Mouse (Mus musculus) right cerebral cortex, postnatal 14 days (tissue): ENCODE results near the gene Trpm3.

ENCODE experiments used
- DNase-seq: peaks from one replicate; pipeline ENCODE4 v3.0.0; 2022

Gene Trpm3

DNA sequence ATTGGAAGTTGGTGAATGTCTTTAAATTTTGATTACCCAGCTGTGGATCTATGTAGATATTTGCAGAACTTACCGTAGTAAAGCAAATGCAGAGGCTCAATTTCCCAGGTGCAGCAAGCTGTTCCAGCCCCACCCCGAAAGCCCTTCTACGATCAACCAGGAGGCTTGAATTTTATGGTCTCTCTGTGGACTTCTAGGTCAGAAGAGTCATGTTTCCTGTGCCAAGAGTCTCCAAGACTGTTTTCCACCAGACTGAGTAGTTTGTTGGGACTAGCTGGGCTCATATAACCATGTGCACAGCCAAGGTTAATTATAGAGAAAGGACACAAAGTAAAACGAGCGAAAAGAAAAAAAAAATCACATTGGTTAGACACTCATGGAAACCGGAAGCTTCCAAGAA, 364.6 kb downstream of the Trpm3 start:
- DNase-seq = no peak

DNA sequence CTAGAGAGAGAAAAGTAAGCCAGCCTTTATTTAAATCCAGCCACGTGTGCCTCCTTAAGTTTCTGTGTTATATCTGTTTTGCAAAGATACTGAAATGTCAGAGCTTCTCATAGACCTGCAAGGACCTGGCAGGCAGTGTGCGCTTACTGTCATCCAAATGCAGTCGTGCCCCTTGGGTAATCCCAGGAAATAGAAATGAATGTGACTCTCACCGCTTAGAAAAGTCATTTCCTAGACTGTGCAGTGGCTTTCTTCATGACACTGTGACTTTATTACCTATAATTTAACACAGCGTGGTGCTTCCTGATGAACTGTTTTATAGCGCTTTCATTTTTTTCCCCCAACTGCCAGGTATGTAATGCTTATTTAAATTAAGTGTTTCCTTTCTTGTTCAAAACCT, 379.7 kb downstream of the Trpm3 start:
- no peak for DNase-seq

DNA sequence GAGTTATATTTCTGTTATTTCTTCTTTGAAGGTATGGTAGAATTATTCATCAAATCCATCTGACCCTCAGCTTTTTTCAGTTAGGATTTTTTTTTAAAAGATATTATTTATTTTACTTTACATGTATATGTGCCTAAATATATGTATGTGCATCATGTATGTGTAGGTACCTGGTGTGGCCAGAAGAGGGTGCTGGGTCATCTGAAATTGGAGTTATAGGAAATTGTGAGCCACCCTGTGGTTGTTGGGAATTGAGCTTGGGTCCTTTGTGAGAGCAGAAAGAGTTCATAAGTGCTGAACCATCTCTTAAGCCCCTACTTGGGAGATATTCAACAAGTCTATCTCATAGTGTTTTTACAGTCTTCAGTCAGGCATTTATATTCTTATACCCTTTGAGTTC, 389.1 kb downstream of the Trpm3 start:
- DNase-seq = no peak

DNA sequence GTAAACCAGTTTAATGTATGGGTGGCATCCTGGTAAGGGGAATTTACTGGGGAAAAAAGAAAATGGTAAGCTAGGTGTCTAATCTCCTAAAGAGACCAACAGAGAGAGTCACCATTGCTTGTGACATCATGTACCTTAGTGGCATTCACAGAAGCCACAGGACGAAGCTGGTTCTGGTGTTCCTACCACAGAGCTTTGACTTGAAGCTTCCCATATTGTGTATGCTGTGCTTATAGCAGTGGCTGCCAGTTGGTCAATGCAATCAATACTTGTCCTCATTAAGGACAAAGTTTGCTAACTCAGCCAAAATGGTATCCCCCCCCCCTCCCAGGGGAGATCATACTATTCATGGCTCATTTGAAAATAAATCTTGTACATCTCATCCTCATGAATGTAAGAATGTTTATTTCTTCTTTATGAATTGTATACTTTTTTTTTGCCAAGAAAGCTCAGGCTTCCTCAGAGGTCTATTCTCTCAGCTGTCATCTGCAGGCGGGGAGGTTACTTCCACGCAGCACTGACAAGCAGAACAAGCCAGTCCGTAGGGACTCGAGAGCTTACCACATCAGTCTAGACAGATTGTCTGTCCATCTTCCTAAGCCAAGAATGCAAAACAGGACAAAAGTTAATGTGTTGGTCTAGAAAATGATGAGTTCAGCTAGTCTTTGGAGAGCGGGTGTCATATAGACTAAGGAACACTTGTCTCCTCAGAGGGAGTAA, 404.3 kb downstream of the Trpm3 start:
- no peak for DNase-seq

DNA sequence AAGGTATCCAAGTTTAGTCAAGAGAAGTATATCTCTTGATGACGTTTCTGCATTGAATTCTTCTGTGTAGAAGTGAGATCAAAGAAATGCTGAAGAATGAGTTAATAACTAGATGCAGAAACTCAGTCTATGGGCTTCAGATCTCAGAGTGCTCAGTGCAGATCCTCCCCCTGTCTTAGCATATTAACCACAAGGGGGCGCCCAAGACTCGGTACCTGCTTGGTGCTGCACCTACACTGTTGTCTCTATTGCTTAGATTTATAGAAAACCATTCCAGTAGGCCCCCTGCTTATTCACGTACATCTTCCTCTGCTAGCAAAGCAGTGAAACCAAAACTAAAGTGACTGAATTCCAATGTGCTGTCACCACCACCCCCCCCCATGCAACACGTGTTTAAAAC, 413.3 kb downstream of the Trpm3 start:
- peak; percentile 74 for DNase-seq

DNA sequence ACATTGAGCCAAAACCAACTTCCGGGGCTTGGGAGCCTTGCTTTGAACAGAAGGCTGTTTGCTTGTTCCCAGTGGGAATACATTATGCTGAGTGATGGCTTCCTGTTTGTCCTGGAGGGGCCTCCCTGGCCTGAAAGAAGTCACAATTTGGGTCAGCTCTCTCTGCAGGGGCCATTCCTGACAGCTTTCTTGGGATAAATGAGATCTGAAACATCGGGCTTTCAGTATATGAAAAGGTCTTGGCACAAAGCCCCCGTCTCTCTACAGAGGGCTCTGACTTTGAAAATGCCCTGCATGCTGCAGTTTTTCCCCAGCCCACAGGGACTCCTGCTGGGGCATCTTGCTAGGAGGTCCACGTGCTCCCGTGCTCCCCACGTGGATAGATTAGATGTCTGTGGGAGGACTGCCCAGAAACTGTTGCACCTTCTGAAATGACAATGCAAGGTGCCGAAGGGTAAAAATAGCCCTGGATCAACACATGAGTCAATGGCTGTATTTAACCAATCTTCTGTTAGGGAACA, 415.6 kb downstream of the Trpm3 start:
- DNase-seq = peak; percentile 26

DNA sequence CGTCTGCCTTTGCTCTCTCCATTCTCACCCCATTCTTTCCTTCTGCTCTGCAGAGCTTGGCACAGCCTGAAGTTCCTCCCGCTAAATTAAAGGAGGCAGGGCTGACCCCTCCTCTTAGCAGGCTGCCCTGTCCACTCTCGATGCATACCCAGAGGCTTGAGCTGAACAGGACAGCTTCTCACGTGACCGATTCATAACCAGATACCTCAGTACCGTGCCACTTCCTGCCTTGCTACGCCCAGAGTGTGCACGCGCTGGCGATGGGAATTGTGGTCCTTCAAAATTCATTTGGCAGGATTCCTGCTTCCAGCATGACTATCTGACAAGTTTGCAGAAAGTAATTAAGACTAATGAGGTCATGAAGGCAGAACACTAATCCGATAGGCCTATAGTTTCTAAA, 433.6 kb downstream of the Trpm3 start:
- DNase-seq = no peak

DNA sequence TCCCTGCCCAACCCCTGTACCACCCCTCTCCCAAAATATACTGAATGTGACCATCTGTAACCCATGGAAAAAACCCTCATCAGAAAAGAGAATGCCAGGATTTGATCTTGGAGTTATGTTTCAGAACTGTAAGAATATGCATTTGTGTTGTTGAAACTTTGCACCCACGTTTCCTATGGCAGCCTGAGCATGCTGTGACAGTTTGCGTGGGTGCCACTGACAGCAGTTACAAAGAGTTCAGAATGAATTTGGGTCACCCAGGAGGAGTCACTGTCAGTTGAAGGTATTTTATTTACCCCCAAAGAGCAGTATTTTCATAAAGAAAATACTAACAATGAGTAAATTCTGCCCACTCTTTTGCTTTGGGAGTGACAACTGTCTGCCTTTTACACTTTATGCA, 434.0 kb downstream of the Trpm3 start:
- DNase-seq = no peak

DNA sequence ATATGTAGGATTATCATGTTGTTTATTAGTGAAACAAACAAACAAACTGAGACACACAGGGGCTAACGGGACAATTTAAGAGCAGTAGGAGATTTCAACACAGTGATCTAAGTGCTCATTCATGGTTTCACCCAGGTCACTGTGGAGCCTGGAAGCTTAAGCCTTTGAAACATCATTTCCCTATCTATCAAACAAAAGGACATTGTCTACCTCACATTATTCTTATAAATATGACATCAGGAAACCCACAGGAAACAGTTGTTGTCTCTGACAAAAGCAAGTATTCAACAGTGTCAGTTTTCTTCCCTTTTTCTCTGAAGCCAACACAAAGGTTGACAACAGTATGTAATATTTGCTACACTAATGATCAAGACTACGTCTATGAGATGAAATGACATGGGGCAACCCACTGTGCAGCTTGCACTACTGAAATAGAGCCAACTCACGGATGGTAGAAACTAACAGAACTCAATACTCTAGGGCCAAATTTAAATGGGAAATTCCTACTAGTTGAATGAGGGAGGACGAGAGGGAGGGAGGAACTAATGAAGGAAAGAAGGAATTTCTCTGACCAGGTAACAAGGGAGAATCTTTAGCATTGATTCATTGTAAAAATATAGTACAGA, 443.4 kb downstream of the Trpm3 start:
- DNase-seq = no peak

DNA sequence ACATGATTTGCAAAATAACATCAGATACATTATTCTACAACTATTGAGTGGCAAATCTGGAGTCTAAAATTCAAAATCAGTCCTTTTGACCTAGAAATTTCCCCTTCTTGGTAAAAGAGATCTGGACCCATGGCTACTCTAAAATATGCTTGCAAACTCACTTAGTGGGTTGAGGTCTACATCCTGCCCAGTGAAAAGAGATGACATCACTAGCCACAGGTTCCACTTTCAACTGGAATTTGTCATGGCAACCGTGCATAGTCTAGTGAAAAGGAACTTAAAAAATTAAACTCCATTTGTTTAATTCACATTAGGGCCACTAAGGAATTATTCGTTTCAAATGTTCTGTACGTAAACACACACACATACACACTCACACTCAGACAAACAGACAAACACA, 455.6 kb downstream of the Trpm3 start:
- no peak for DNase-seq

DNA sequence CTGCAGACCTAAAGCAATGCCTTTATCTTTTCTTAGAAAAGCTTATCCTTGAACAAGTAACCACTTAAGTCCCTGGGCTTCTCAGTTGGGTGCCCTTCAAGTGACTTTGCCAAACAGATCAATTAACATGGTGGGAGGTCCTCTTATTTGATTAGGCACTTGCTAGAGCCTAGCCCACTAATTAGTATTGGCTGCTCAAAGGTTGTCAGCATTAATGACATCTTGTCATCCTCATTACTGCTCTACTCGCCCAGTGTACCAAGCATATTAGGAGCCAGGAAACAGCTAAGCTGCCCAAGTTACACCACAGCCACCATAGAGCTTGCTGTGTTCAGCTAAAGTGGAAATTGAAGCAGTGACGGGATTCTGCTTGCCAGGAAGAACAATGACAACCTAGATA, 456.4 kb downstream of the Trpm3 start:
- DNase-seq = no peak

DNA sequence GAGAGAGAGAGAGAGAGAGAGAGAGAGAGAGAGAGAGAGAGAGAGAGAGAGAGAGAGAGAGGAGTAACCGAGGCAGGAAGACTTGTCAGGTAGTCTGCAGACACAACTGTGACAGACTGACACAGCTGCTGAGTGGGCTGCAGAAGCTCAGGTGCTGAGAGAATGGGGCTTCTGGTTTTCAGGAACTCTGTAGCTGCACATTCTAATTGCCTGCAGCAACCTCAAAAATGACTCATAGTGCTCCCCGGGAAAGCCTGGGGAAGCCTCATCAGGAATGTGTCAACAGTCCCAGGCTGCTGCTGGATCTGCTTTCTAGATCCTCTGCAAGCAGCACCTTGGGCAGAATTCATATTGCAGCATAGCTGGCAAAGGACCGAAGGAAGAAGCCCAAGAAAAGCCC, 457.9 kb downstream of the Trpm3 start:
- DNase-seq = peak; percentile 29

DNA sequence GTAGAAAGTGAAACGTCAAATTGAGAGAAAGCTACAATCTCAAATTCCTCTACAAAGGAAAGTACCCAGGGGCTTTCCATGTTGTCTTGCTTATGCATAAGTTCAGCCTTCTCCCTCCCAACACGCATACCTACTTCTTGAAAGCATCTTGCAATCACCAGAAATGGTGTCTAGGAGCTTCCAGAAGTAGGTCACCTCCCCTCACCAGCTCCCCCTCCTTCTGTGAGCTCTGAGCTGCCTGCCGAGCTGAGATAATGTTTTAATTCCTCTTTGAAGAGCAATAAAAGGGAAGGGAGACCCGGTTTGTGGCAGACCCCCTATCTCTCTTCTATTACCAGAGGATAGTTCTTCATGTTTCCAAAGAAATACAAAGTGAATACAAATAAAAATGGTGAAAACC, 465.5 kb downstream of the Trpm3 start:
- DNase-seq = no peak

DNA sequence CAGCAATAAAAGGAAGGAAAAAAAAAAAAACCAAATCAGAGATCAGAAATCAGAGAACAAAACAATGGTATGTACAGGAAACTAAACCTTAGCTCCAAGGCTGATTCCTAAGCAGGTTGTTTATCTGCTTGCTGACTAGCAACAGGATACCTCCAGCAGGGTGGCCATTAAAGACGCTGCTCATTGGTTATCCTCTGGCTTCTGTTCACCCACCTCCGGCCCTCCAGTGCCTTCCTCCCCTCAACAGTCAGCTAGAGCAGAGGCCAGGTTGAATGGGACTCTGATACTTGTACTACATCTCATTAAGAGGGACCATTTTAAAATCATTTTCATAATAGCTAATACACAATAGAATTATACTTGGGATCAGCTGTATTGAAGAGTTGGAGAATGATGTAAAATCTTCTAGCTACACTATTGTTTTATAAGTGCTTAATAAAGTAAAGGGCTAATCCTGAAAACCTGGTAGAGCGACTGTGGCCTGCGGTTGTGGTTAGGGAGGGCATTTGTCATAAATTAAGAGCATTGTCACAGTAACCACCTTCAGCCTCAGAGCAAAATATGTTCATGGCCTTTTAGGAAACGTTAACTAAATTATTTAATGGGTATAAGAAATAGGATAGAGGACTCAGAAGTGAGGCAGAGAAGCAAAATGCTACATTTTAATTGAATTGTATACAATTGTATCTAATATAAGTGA, 469.3 kb downstream of the Trpm3 start:
- DNase-seq = no peak

DNA sequence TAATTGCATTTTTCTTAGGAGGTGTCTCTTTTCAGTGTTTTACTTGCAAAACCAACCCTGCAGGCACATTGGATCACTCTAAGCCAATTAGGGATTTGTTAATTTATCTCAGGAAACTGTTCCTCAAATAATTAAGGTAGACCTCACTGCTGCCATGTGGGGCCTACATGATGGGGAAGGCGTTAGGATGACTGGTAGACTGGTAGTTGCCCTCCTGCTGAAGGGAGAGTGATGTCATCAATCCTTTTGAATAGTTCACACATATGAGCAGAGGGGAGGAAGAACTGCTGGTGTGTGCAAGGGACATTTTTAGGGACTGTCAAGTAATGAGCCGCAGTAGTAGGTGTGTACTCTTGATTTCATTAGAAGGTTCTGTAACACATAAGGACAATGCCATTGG, 472.8 kb downstream of the Trpm3 start:
- no peak for DNase-seq

DNA sequence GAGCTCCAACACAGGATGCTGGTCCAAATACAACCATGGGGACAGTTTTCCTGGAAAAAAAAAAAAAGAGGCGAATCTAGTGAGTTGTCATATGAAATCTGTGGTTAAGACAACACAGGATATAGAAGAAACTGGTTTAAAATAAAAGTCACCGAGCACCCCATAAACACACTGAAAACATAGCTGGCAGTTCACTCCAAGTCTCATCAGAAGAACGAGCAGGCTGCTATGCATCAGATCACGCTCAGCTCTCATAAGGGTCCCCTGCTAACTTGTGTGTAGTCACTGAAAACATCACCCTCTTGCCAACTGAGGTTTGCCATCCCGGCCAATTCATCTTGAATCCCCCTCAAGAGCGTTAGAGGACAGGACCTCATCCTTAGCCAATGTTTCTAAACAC, 476.5 kb downstream of the Trpm3 start:
- no peak for DNase-seq

DNA sequence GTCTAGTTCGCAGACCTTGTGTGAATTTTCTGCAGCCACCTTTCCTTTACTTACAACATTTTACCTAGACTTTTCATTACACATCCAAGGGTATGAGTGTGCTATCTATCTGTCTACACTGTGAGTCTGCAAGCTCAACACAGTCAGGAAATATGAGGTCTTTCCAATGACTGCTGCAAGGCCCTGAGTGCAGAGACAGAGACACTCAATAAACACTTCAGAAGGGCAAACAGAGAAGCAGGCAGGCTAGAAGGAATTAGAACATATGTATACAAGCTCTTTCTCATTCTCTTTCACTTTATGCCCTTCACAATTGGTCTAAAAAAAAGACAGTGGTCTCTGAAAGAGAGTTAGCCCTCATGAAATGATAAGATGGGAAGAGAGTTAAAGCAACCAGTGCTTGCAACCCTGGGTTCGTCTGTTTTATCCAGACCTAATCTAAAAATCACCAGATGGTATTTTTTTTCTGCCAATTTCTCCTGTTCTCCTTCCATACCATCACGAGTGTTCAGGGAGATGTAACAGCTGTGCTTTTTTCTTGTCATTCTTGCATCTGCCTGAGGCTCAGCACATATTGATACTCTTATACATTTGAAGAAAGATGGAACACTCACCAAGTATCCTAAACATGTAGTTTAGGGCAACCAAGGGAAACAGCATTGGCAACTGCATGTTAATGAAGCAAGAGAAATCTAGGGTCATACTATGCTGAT, 486.1 kb downstream of the Trpm3 start:
- no peak for DNase-seq

DNA sequence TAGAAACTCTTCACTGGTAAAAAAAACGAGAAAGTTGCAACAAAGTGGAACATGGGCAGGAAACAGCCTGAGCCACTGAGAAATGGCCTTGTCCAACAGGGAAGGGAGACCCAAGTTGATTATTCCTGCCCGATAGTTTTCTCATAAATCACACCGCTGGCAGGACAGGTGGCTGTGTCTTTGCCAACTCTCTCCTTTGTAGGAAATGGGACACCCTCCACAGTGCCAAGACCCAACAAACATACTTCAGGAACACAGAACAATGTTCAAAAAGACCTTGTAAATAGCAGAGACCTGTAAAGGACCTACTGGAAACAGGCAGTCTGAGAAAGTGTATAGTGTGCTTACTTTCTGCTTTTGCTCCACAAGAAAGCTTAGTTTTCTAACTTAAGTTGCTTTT, 490.0 kb downstream of the Trpm3 start:
- no peak for DNase-seq

DNA sequence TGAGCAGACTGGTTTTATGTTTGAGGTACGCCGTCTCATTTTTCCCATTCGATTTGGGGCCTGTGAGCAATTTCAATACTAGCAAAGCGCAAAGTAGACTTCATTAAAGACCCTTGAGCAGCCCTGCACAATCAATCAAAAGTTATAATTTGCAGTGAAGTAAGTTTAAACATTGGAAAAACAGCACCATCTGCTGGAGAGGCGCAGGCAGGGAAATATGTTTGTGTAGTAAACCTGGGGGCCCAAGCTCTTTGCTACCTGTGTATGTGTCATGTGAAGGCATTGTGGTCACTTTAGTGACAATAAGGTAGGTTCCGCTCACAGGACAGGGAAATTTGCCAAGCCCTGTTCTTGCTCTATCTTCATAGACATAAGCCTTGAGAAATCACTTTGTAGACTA, 492.5 kb downstream of the Trpm3 start:
- DNase-seq = peak; percentile 34

DNA sequence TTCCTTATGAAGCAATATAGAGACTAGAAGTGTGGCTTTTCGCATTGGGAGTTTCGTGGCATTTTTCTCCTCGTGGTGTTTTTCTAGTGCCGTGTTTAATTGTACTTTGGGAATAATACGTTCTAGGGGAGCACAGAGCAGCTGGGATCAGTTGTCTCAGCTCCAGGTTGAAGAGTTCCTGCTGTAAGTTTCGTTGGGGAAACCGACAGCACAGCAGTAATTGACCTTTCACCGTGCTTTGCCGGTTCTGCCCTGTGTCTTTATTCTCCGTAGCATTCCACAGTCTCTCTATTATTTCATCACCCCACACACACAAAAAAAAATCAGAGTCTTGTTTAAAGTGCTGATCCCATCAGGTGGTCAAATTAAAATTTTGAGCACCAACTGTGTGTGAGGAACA, 496.8 kb downstream of the Trpm3 start:
- no peak for DNase-seq

DNA sequence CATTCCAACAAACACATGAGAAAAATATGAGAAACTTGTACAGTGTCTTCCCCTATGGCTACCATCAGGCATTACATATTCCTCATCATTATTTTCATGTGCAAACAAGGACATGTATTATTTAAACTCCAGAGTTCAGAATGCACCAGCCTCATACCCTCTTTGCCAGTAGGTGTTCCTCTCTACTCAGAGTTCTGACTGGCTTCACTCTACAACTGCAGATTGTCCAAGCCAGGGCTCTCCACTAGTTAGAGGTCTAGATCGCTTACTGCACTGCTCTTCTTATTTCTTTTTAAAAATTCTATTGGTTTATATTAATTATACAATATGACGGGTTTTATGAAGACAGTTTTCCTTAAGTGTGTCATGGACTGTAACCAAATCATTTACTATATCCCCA, 498.9 kb downstream of the Trpm3 start:
- DNase-seq = no peak

DNA sequence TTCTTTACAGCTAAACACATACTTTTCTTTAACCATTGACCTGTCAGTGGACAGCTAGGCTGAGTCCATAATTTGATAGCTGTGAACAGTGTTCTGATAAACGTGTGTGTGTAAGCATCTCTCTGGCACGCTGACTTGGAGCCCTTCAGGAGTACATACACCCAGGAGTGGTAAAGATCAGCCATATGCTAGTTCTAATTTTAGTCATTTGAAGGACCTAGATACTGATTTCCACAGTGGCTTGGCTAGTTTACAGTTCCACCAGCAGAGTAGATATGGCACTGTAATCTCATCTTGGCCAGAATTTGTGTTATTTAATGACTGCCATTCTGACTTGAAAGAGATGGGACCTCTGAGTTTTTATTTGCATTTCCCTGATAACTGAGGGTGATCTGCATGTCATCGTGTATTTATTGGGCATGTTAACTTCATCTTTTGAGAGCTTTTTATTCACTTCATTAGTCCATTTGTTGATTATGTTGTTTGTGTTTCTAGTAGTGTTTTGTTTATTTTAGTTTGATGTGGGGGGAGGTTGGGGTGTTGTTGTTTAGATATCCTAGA, 499.6 kb downstream of the Trpm3 start:
- DNase-seq = no peak

DNA sequence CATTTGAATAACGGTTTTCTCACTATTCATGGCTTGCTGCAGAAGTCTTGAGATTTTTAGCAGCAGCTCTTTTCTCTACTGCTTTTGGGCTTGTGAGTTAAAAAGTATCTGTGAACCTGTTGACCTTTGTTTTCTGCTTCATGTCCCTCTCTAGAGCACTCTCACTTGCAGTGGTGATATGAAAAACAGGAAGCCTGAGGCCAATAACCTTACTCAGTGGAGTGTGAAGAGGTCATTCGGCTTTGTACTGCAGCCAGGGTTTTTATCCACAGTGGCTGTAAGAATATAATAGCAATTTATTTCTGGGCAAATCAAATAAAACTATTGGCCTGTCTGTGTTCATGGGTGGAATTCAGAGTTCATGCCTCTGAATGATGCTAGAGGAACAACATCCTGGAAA, 503.3 kb downstream of the Trpm3 start:
- no peak for DNase-seq
